Comparison of ENCODE assay signal across 9 mouse cellular contexts in genomic region chr12:84132265-84132664, GRCm38 (mm10). TPM values are rescaled to one million over a fixed set of nuclear protein-coding genes. Genes with fewer than 3 reads are reported as not detected.
DNase-seq lines count a peak whose midpoint lies in the region; ATAC-seq and TF ChIP-seq lines count a peak whose summit lies in the region.
"Had no signal": no experiment of that assay in that cellular context is flagged by ENCODE, and none has a peak within 500 bp of the region (broad histone marks: within the 10 kb centered on the region; RNA-seq: fewer than 3 reads in every experiment).

No protein-coding gene starts in this region.

- no peaks in the 10 kb centered on the region for H3K27me3 ChIP-seq in hindbrain, embryonic 11.5 days (ENCODE audit: control insufficient read depth, insufficient read depth, low read length)
- H3K27me3 ChIP-seq in hindbrain, embryonic 10.5 days (ENCODE audit: insufficient read depth, poor library complexity, severe bottlenecking), result no peaks in the 10 kb centered on the region
- H3K27me3 ChIP-seq in lung, postnatal 0 days (replicated peaks; ENCODE audit: insufficient read depth, low read length), result no peaks in the 10 kb centered on the region
- H3K27me3 ChIP-seq: limb, embryonic 12.5 days had no signal

- DNase-seq in hindbrain, embryonic 11.5 days (ENCODE audit: low spot score), result peak; percentile 52
- DNase-seq in hindbrain, embryonic 10.5 days (ENCODE audit: low spot score), result no peak
- peak; percentile 56 to 57 for DNase-seq in B cell, adult 2 months
- peak; percentile 21 for DNase-seq in T-cell, adult 2 months (ENCODE audit: low spot score)
- DNase-seq in lung, postnatal 0 days (ENCODE audit: low spot score), result peak; percentile 28
- no peak for DNase-seq in left cerebral cortex, postnatal 4 days
- DNase-seq in layer of hippocampus, postnatal 10 days (ENCODE audit: low spot score in 2 of 2), result no peak

- intact Hi-C loops in left cerebral cortex, postnatal 4 days (cut with DNase I), result no loop called here

- no peak overlapping the region for H3K9ac ChIP-seq in hindbrain, embryonic 11.5 days (ENCODE audit: low read depth, low read length)
- no peak overlapping the region for H3K9ac ChIP-seq in lung, postnatal 0 days (replicated peaks; ENCODE audit: low read depth)
- H3K9ac ChIP-seq: limb, embryonic 12.5 days had no signal

- H3K4me1 ChIP-seq in hindbrain, embryonic 11.5 days (replicated peaks; ENCODE audit: control insufficient read depth, insufficient read depth, low read length), result no peaks in the 10 kb centered on the region
- H3K4me1 ChIP-seq in hindbrain, embryonic 10.5 days (replicated peaks), result no peaks in the 10 kb centered on the region
- no peaks in the 10 kb centered on the region for H3K4me1 ChIP-seq in lung, postnatal 0 days (ENCODE audit: insufficient read depth, low read depth, low read length)
- H3K4me1 ChIP-seq: limb, embryonic 12.5 days had no signal

- H3K9me3 ChIP-seq in hindbrain, embryonic 11.5 days (ENCODE audit: control insufficient read depth, low read length), result no peaks in the 10 kb centered on the region
- no peaks in the 10 kb centered on the region for H3K9me3 ChIP-seq in hindbrain, embryonic 10.5 days
- H3K9me3 ChIP-seq in lung, postnatal 0 days (ENCODE audit: low read length), result no peaks in the 10 kb centered on the region
- H3K9me3 ChIP-seq: limb, embryonic 12.5 days had no signal

- TF ChIP-seq EP300 in lung, postnatal 0 days (IDR thresholded peaks at IDR 0.05), result no peak

- peak; percentile 83 for TF ChIP-seq CTCF in lung, postnatal 0 days (IDR thresholded peaks at IDR 0.05)

- no peak overlapping the region for H3K4me2 ChIP-seq in hindbrain, embryonic 11.5 days (replicated peaks; ENCODE audit: low read depth, low read length)
- no peak overlapping the region for H3K4me2 ChIP-seq in lung, postnatal 0 days (replicated peaks; ENCODE audit: low read depth, low read length)
- H3K4me2 ChIP-seq: limb, embryonic 12.5 days had no signal

- no peak for ATAC-seq in hindbrain, embryonic 11.5 days (ENCODE audit: low FRiP score)
- ATAC-seq in lung, postnatal 0 days, result no peak
- ATAC-seq in granulocyte monocyte progenitor cell, adult 5-6 weeks (replicated peaks; ENCODE audit: poor library complexity, severe bottlenecking), result no peak

- H3K4me3 ChIP-seq in hindbrain, embryonic 11.5 days (ENCODE audit: low read depth, low read length), result no peak overlapping the region
- H3K4me3 ChIP-seq in hindbrain, embryonic 10.5 days, result no peak overlapping the region
- no peak overlapping the region for H3K4me3 ChIP-seq in lung, postnatal 0 days (ENCODE audit: low read depth, low read length)
- H3K4me3 ChIP-seq: limb, embryonic 12.5 days had no signal

- 57% methylated on average over 3 of the region's 3 CpGs for WGBS in hindbrain, embryonic 11.5 days
- 62% methylated on average over 3 of the region's 3 CpGs for WGBS in hindbrain, embryonic 10.5 days
- 56% methylated on average over 3 of the region's 3 CpGs for WGBS in lung, postnatal 0 days

- H3K27ac ChIP-seq in hindbrain, embryonic 11.5 days (ENCODE audit: low read depth, low read length), result no peak overlapping the region
- no peak overlapping the region for H3K27ac ChIP-seq in hindbrain, embryonic 10.5 days
- no peak overlapping the region for H3K27ac ChIP-seq in lung, postnatal 0 days (ENCODE audit: low read length)
- H3K27ac ChIP-seq: limb, embryonic 12.5 days had no signal

- H3K36me3 ChIP-seq in hindbrain, embryonic 11.5 days (ENCODE audit: control insufficient read depth, insufficient read depth, low read length), result 0 out of 2 replicates have a peak, but pooled peaks cover 3% of the 10 kb centered on the region
- H3K36me3 ChIP-seq in hindbrain, embryonic 10.5 days, result peaks cover 60% of the 10 kb centered on the region
- H3K36me3 ChIP-seq in lung, postnatal 0 days (ENCODE audit: insufficient read depth, low read length), result no peaks in the 10 kb centered on the region

RNA-seq across cellular contexts. Expression of gene Pnma1, which starts 16.0 kb away (rescaled TPM):
- polyA plus RNA-seq in hindbrain, embryonic 11.5 days (2014; fragmentation: Nextera tagmentation; extraction: Ambion mirVana), result 2.4 and 2.6 TPM in 2 replicates
- 3.1 and 3.6 TPM in 2 replicates for polyA plus RNA-seq in hindbrain, embryonic 10.5 days (2016; fragmentation: Nextera tagmentation; extraction: Ambion mirVana)
- polyA plus RNA-seq in lung, postnatal 0 days (2015; fragmentation: Nextera tagmentation; extraction: Ambion mirVana), result 1.9 and 2.9 TPM in 2 replicates
- total RNA-seq in left cerebral cortex, postnatal 4 days (2021), result 10 to 100 TPM; 11.0 to 11.1 TPM
- total RNA-seq in layer of hippocampus, postnatal 10 days (2021), result 1 to 10 TPM; 5.9 to 6.6 TPM
- total RNA-seq in granulocyte monocyte progenitor cell, adult 5-6 weeks (2014; fragmentation: Nextera tagmentation), result 0.26 and 0.47 TPM in 2 replicates
- 0.17 TPM in 1 of 2 replicates, not detected in the other for total RNA-seq in granulocyte monocyte progenitor cell, adult 5-6 weeks (2017)

RNA-seq across cellular contexts. Expression of gene Dnal1, which starts 18.1 kb away (rescaled TPM):
- 4.8 and 6.3 TPM in 2 replicates for polyA plus RNA-seq in hindbrain, embryonic 11.5 days (2014; fragmentation: Nextera tagmentation; extraction: Ambion mirVana)
- polyA plus RNA-seq in hindbrain, embryonic 10.5 days (2016; fragmentation: Nextera tagmentation; extraction: Ambion mirVana), result 4.8 and 4.9 TPM in 2 replicates
- polyA plus RNA-seq in lung, postnatal 0 days (2015; fragmentation: Nextera tagmentation; extraction: Ambion mirVana), result 3.1 and 4.5 TPM in 2 replicates
- total RNA-seq in left cerebral cortex, postnatal 4 days (2021), result 10 to 100 TPM; 61.8 to 73.1 TPM
- 10 to 100 TPM; 80.0 to 82.5 TPM for total RNA-seq in layer of hippocampus, postnatal 10 days (2021)
- total RNA-seq in granulocyte monocyte progenitor cell, adult 5-6 weeks (2014; fragmentation: Nextera tagmentation), result 1.5 and 4.1 TPM in 2 replicates
- total RNA-seq in granulocyte monocyte progenitor cell, adult 5-6 weeks (2017), result 0.77 and 0.78 TPM in 2 replicates

RNA-seq across cellular contexts. Expression of gene Acot6, which starts 31.8 kb away (rescaled TPM):
- 0.76 and 0.91 TPM in 2 replicates for polyA plus RNA-seq in hindbrain, embryonic 11.5 days (2014; fragmentation: Nextera tagmentation; extraction: Ambion mirVana)
- 0.77 and 0.97 TPM in 2 replicates for polyA plus RNA-seq in hindbrain, embryonic 10.5 days (2016; fragmentation: Nextera tagmentation; extraction: Ambion mirVana)
- 1.1 and 1.3 TPM in 2 replicates for polyA plus RNA-seq in lung, postnatal 0 days (2015; fragmentation: Nextera tagmentation; extraction: Ambion mirVana)
- 1 to 10 TPM; 3.1 to 3.5 TPM for total RNA-seq in left cerebral cortex, postnatal 4 days (2021)
- total RNA-seq in layer of hippocampus, postnatal 10 days (2021), result 1 to 10 TPM; 3.7 to 4.3 TPM
- total RNA-seq in granulocyte monocyte progenitor cell, adult 5-6 weeks (2014; fragmentation: Nextera tagmentation), result 0.68 and 2.2 TPM in 2 replicates
- total RNA-seq in granulocyte monocyte progenitor cell, adult 5-6 weeks (2017), result 0.22 and 0.31 TPM in 2 replicates

Comparison
In these comparisons a context has a peak if more than half of its experiments do, and no peak if none do; other contexts are left out.
1. DNase-seq: peak in hindbrain, embryonic 11.5 days (single experiment), B cell, adult 2 months (2 of 2), T-cell, adult 2 months (single experiment) and lung, postnatal 0 days (single experiment); none in hindbrain, embryonic 10.5 days (single experiment), left cerebral cortex, postnatal 4 days (single experiment) and layer of hippocampus, postnatal 10 days (0 of 2).
2. RNA of gene Pnma1, which starts 16.0 kb away (total RNA-seq): 11.0 to 11.1 TPM in left cerebral cortex, postnatal 4 days and 5.9 to 6.6 TPM in layer of hippocampus, postnatal 10 days; 0.17 to 0.47 TPM in granulocyte monocyte progenitor cell, adult 5-6 weeks; every median in the first group is over 4 times any median in the second.
3. RNA of gene Dnal1, which starts 18.1 kb away (total RNA-seq): 80.0 to 82.5 TPM in layer of hippocampus, postnatal 10 days and 61.8 to 73.1 TPM in left cerebral cortex, postnatal 4 days; 0.77 to 4.1 TPM in granulocyte monocyte progenitor cell, adult 5-6 weeks; every median in the first group is over 10 times any median in the second.